Mouse (Mus musculus) ES-Bruce4 (cell line): ENCODE results near the gene Nudt5.

Experiments used
- CTCF ChIP-seq: IDR thresholded peaks from one replicate; pipeline ENCODE4 v1.8.1; 2011; ENCODE audit warnings: low read depth, low read length
- EP300 ChIP-seq: IDR thresholded peaks from 2 replicates; pipeline ENCODE4 v1.6.1; 2011; ENCODE audit warnings: low read depth, low read length; ENCODE audit not compliant: insufficient read depth
- POLR2A ChIP-seq: IDR thresholded peaks from one replicate; pipeline ENCODE4 v1.8.1; 2011; ENCODE audit warnings: low read length; ENCODE audit not compliant: insufficient read depth

- no peak for TF ChIP-seq CTCF
- TF ChIP-seq POLR2A = no peak
- TF ChIP-seq EP300 = no peak
Observed at GRCm38 (mm10) chr2:5889412-5889811, 44.6 kb downstream of the Nudt5 start.
